Mouse (Mus musculus) naive thymus-derived CD4-positive, alpha-beta T cell, adult 2 months (primary cell): ENCODE measurements at regions not wholly inside any gene's neighbourhood (a gene's known extent, or its start where the extent isn't known, plus 50 kb on each side); places are given as distances from the start of the nearest gene placed in this dataset.
"Not testable (repeated sequence)": the region's sequence is repeated elsewhere in the genome, so short reads cannot be mapped to it uniquely, and the experiment has no call there.

Source experiments
- DNase-seq: peaks from one replicate; pipeline ENCODE4 v3.0.0-alpha.2; 2011; ENCODE audit warnings: low read depth

DNA sequence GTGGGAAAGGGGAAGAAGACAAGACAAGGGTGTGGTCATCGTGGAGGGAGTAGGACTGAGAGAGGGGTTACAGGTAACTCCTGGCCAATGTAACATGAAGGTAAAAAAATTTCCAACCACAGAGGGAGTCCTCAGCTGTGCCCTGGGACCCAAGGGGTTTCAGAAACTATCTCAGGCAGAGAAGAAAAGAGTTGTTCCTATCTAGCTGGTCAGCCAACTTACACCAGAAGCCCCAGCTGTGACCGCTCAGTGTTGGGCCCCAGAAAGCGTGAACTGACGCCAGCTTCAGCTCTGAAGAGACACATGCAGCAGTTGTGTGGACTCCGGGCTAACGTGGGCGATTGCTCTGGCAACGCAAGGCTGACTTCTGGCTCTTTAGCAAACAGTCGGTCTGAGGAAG, 52.2 kb downstream of the Rhob start:
- DNase-seq, result no peak

DNA sequence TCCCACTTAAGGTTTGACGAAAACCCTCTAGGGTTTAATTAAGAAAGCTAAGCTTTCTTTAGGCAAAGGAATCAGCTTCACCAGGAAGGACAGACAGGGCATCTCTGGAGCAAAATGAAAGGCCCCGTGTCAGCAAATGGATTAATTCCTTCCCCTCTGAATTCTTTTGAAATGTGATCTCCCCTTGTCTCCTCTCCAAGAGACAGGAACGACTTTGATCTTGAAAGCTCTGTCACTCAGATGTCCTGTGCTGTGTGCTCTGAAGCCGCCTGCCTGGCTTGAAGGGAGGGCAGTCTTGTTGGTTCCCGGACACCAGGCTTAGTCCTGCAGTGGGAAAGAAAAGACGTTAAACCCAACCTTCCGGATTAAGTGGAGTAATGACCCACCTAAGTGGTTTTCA, 52.8 kb downstream of the Rhob start:
- DNase-seq, result no peak

DNA sequence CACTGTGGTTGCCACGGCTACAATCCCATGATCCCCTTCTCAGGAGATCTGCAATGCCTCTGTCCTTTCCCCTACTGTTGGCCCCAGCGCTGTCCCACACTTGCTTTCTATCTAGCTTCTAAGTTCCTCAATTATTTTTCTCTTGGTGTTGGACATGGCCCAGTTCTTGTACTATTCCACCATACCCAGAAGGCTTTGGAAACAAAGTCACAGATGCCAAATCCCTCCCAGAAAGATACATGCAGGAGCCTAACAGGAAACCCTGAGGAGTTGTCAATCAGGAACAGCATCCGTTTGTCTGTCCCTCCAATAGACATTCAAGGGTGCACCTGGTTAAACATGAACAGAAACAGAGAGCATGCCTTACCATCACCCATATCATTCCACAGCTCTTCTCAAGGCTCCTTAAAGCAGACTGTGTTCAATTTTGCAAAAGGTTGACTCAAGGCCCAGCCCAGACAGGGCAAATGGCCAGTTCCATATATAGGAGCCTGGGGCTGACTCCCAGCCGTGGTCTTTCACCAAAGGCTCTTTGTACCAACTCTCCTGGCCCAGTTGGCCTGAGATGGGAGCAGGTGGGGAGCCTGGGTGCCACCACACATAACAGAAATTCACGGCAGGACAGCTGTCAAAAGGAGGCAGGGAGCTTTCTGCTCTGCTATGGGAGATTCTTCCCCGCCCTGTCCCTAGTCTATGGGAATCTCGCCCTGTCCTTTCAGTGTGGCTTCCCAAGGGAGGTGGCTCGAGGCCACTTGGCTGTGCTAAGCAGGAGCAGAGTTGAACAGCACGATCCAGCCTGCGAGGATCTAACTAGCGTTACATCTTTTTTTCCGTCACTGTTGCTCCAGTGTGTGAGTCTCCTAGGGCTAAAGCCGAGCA, 54.6 kb downstream of the Rhob start:
- no peak for DNase-seq

DNA sequence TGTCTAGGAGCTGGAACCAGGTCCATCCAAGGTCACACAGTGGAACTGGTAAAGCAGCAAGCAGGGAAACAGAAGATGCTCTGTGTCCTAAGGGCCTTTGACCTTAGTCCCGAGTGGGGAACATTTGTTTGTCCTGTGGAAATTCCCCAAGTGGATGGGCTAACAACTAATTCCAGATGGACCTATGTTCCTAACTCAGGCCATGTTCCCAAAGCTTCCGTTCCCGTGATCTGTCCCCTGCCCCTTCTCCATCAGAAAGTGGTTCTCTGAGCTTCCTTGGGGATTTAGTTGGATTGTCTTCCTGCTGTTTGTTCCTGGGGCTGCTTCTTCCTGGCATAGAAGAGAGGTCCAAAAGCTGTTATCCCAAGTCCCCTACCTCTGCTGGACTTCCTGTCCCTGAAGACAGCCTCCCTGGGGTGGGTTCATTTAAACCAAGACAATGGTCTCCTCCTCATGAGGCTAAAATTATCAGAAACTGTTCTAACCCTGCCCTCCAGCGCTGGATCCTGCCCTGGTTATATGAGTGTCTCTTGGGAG, 55.8 kb downstream of the Rhob start:
- DNase-seq, result no peak

DNA sequence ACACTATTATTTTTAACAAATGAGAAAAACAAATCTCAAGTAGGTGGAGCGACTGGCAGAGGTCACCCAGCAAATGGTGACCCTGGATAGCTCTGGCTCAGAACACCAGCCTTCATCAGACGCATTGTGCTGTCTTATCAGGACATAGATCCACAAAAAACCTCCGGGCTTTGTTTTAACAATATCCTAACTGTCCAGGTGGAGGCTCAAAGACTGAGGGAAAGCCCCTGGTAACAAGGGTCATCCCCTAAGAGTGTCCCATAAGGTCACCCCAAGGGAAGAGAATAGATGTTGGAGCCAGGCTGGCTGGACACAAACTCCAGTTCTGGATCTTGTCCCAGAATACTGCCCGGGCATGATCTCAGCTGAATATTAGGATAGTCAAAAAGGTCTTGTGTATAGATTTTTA, 56.6 kb downstream of the Rhob start:
- no peak for DNase-seq

DNA sequence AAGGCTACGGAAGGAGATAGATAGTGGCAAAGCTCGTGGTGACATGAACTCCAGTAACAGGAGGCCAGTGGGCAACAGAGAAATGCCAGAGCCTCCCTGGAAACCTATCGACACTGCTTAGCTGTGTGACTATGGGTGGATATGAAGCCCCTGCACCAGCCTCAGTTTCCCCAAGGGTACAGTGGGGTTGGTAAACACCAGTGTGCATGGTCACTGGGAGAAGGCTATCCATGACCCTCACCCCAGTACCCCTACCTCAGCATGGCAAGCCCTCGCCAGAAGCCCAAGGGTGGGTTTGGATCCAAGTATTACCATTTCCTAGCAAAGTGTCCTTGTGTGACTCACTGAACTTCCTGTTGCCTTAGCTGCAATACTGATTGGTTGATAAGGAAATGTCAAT, 58.5 kb downstream of the Rhob start:
- DNase-seq, result no peak

DNA sequence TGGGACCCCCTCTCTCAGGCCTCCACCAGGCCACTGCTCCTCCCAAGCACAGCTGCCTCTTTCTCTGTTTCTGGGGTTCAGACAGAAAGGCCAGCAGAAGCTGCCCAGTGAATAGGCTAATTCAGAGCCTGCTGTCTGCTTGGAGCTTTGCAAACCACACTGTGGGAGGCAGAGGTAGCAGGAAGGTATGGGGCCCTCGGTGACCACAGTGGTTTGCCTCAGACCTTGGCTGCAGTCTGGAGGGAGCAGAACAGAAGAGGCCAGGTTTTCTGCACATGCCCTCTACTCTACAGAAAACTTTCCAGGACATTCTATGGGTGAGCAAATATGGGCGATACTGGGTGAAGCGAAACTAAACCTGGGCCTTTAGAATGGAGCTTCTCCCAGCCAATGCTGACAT, 59.4 kb downstream of the Rhob start:
- no peak for DNase-seq

DNA sequence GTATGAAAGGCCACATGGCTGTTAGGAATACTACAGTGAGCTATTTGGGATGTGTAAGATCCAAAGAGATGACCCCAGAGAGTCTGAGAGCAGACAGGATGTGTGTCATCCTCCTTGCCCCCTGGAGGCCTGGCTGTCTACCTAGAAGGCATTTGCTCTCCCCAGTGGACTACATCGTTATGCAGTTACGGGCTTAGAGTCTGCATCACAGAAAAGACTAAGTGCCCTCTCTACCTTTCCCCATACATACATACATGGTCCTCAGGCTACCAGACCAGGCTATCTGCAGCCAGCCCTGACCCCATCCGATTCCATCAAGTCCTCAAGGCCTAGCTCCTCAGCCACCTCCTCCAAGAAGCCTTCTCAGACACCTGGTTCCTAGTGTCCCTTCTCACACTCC, 59.9 kb downstream of the Rhob start:
- no peak for DNase-seq

DNA sequence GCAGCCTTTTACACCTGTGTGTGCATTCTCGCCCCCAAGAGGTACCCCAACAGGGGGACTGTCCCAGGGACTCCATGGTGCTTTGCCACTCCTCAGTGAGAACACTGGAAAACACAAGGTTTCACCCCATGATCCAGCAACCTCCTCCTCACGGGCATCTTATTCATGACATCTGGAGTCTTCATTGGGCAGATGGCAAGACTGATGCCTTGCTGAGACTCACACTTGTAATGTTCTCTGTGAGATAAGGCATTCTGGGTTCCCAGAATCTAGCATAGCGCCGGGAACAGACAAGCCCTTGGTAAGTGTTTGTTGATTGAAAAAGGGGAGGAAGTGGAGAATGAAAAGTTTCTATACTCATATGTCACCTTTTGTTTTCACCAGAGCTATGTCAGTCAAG, 60.3 kb downstream of the Rhob start:
- no peak for DNase-seq

DNA sequence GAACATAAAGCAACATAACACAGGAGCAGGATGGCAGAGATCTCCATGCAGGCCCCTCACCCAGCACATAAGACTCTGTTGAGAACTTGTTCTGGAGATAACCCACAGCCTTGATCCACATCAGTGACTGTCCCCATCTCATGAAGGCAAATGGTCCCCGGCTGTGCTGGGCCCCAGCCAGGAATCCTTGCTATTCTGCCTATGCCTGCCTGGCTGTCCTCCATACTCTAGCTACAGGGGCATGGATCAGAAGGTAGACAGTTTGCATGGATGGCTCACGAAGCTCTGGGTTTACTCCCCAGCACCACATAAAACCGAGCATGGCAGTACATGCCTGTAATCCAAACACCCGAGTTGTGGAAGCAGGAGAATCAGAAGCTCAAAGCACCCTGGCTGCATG, 61.2 kb downstream of the Rhob start:
- no peak for DNase-seq

DNA sequence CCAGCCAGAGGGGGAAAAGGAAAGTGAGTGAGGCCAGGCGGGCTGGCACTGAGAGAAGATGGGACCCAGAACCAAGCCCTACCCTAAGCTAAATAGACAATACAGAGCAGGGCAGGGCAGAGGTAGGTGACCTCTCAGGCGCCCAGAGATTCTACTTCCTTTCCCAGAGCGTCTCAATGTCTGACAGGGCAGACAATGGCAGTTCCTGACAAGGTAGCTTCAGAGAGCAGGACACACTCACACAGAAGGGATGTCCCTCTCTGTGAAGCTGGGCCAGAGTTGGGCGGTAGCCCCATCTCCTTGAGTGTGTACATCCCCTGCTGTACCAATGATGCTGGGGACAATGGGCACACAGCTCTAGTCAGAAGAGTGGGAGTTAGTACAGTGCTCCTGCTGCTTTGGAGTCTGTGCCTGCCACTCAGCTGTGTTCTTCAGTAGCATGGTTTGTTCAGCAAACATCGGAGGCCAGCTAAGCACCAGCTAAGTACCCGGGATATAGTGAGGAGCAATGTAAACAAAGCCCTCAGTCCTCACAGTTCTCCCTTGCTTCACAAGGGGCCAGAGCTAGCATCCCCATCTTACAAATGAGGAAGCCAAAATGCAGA, 62.7 kb downstream of the Rhob start:
- no peak for DNase-seq

DNA sequence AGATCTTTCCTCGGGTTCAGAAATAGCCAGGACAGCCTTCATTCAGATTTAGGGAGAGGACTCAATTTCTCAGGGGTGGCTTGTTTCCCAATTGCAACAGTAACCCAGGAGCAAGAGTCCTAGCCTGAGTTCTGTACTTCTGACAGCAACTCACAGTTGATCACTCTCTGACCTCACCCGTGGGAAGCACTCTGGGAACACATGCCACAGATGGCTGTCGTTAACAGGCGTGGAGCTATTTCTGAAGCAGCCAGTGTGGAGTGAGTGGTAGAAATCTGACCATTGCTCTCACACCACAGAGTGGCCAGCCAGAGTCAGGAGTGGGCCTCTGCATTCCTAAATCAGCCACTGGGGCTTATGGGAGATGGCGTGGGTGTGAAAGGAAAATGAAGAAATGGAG, 63.3 kb downstream of the Rhob start:
- no peak for DNase-seq

DNA sequence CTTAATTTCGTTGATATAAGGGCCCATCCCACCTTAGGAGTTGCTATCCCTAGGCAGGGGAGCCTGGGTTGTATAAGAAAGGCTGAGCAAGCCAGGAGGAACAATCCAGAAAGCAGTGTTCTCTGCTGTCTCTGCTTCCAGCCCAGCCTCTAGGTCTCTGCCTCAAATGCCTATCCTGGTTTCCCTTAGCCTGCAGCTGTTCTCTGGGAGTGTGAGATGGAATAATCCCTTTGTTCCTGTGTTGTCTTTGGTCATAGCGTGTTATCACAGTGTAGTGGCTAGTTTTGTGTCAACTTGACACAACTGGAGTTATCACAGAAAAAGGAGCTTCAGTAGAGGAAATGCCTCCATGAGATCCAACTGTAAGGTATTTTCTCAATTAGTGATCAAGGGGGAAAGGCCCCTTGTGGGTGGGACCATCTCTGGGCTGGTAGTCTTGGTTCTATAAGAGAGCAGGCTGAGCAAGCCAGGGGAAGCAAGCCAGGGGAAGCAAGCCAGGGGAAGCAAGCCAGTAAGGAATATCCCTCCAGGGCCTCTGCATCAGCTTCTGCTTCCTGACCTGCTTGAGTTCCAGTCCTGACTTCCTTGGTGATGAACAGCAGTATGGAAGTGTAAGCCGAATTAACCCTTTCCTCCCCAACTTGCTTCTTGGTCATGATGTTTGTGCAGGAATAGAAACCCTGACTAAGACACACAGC, 64.0 kb downstream of the Rhob start:
- DNase-seq, result not testable (repeated sequence)

DNA sequence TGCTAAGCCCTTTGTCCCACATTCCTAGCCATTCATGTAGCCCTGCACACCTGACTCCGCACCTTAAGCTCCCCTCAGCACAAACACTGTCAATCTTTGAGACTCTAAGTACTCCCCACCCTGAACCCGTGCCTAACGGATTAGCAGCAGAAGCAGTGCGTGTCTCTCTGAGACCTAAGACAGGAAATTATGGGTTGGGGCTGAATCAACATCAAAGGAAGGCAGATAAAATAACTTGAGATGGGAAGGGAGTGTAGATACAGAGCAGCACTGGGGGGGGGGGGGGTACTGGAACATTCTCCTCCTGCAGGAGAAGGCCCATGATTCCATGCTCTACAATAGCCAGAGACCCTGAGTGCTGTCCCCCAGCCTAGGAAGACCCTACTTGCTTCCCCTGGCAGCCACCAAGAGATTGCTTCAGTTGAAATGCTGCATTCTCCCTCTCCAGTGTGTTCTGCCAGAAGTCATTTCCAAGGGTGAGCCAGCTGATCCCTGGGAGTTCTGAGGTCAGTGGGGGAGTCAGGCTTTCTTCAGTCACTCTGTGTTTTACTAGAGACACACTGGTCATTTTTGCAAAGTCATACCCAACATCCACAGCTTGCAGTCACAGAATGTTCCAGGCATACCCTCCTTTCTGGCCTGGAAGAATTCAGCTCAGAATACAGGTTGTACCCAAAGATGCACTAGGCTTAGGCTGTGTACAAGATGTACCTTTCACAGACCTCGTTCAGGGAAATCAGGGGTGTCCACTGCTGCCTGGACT, 71.4 kb downstream of the Rhob start:
- DNase-seq, result peak; percentile 29

DNA sequence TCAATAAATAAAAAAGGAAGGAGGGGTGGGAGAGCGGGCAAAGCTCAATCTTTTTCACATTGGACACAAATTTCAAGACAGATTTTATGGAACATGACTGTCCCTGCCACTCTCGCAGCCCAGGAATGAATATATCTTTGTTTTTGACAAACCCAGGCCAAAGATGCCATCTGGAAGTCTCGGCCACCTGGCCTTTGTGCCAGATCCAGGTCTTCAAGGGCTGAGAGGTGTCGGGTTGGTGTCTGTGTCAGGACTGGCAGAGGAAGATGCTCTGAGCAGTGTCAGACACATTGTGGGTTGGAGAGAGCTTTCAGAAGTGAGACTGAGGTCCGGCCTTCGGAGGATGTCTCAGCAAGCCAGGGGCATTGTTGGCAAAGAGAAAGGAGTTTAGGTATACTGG, 75.3 kb downstream of the Rhob start:
- no peak for DNase-seq

DNA sequence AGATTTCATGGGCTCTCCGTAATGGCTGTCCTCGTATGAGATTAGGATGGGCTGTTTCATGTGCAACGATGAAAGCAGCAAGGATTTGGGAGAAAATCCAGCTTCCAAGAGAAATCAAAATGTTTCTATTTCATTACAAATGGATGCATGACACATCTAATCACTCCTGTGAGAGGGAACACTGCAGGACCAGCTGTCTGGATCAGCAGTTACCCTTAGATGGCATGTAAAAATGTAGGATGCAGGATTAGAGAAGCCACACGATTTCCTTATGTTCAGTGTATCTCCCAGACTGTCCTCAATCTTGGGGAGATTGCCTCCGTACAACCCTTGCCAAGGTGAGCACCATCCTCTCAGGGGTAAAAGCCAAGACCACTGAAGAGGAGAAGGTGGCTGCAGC, 77.1 kb downstream of the Rhob start:
- no peak for DNase-seq

DNA sequence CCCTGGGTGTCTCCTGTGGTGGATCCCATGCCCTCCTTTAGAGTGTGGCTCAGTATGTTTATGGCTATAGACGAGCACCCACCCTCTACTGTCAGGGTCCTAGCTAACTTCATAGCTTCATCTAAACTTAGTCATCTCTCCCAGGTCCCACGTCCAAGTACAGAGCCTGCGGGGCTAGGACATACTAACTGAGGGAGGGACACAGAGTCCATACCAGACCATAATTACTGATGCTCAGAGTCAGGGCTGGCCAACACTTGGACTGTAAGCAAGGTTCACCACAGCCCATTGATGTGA, 78.6 kb downstream of the Rhob start:
- no peak for DNase-seq

DNA sequence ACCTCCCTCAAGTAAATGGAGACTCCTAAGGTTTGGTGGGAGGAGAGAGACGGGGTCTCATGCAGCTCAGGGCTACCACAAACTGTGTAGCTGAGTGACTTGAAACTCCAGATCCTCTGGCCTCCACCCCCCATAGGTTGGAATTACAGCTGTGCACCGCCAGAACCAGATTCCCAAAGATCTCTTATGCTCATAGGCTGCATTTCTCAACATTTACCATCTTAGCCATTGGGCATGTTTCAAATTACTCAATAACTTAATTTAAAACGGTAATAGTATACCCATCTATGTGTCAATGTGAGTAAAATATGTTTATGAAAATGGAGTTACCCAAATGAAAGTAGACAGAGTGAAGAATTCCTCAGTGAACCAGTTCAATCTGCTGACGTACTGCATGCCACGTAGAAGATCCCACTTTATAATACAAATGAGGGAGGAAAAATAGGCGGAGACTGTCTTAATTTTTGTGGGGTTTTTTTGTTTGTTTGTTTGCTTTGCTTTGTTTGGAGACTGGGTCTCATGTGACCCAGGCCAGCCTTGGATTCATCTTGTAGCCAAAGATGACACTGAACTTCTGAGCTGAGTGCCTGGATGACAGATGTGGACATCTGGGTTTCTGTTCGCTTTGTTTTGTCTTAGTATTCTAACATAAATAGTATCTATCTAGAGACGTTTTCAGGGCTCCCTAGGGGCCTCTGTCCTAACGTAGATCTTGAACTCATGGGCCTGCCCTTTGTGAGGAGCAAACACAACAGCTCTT, 79.1 kb downstream of the Rhob start:
- DNase-seq, result no peak

DNA sequence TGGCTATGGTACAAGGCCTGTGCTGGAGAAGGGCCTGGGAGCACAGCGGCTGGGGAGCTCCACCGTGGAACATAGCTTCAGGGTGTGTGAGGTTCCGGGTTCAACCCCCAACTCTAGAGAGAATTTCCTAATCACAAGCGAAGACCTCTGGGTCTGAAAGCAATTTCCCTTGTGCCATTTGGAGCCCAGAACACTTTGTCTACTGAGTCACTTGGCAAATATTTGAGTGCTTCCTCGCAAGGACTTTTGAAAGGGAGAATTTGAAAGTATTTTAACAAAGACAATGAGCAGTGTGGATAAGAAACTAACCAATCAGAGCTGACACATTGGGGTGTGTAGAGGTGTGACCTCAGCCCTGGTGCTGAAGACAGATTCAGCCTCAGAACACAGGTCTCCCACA, 80.9 kb downstream of the Rhob start:
- no peak for DNase-seq

DNA sequence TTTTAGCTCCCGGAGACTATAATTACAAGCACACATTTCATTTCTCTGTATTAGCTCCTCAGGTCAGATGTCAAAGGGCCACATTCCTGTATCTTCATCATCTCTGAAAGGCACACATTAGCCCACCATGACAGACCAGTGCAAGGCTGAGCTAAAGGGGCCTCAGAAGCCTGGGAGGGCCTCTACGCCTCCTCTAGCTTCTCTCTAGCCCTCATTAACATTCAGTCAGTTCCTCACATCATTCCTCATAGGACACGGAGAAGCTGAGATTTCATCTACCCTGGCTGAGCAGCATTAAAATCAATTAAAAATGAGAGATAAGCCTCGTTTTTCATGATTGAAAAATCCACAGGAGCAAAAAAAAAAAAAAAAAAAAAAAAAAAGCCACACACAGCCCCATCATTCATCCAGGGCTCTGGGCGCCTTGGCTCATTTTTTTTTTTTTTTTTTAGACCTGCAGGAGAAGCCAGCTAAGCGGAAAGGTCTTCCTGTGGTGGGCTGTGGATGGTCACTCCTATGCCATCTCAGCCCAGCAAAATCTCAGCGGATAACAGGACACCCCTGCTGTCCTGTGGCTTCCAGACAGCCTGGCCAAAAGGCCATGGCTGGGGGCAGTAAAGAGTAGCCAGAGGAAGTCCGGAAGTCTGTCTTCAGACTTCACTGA, 82.5 kb downstream of the Rhob start:
- DNase-seq, result no peak

DNA sequence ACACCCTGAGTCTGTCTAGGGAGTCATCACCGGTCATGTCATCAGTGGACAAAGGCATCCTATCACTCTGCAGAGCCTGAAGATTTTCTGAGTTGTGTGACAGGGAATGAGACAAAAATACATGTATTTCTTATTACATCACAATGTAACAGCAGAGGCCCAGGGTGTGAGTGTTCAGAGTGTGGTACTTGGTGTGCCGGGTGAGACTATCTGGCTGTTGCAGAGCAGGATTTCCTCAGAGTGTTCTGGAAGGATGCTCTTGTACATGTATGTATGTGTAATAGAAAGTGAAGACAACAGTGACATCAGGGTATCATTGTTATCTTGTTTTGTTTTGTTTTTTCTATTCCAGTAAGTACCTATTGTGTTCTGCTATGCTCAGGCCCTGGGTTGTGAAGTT, 87.7 kb downstream of the Rhob start:
- no peak for DNase-seq
